Mouse (Mus musculus) thymus, postnatal 14 days (tissue): ENCODE measurements around the gene Atf7ip.

ENCODE experiments used
- DNase-seq: peaks from one replicate; pipeline ENCODE4 v3.0.0; 2021

Gene Atf7ip

DNA sequence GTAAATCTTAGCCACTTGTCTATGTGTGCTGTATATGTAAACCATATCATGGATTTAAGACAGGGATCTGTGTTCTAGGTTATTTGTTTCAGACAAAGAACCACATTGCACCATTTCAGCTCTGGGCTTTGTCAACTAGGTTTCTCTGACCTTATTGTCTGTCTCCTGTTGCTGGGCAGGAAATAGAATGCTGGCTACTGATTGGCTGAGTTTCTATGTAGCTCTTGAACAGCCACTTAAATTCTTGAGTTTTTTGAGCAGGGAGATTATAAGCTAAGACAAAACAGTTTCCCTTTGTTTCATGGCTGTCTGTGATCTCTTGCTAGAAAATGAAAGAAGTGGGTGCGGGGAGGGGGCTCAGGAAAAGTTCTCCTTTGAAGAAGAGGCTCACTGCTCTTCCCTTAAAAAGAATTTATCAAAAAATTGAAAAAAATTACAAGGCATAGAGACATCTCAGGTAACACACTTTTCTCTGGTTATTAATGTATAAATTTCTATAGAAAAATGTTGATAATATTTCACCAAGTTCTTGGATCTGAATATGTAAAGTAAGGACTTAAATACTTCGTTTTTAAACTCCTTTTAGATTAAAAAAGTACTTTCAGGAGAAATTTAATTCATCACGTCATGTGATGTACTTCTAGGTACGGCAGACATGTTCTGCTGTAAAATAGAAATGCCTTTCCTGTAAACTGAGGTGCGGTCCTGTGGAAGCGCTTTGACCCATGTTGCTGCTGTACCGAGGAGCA, 49.0 kb downstream of the Atf7ip start:
- DNase-seq = peak; percentile 80

DNA sequence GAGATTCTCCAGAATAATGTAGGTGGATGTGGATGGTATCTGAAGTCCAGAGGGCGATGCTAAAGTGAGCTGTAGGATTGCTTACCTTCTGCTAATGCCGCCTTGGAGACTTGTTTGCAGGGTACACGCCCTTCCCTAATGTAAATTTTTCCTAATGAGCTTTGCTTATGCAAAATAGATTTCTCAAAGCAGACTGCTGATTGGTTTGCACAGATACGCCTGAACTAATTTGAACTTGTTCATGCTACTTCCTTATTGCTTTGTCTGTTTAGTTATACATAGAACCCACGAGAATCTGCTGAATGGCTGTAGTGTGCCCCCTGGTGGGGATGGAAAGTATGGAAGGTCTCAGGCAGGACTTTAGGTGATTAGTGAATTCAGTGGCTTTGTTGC, 49.6 kb downstream of the Atf7ip start:
- peak; percentile 82 for DNase-seq

DNA sequence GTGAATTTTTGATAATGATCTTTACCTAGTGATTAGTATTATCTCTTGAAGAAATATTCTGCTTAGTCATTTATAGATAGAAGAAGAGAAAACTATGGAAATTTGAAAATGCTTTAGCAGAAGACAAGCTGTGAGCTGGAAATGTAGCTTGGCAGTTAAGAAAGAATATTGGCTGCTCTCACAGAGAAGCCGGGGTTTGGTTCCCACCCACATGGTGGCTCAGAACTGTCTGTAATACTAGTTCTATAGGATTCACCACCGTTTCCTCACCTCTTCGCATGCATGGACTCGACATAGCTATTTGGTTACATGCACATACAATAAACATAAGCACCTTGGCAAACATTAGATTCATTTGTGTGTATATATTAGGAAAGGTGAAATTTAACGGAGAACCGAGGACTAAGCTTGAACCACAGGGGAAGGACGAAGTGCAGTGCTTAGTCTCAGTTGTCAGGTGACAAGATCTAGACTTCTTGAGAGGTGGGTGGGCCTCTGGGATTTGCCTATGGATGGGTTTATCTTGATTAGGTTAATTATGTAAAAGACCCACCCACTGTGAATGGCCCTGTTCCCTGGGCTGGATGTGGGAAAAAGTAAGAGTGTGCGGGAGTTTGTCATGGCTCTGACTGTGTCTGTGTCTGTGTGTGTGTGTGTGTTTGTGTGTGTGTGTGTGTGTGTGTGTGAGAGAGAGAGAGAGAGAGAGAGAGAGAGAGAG, 52.5 kb downstream of the Atf7ip start:
- no peak for DNase-seq

DNA sequence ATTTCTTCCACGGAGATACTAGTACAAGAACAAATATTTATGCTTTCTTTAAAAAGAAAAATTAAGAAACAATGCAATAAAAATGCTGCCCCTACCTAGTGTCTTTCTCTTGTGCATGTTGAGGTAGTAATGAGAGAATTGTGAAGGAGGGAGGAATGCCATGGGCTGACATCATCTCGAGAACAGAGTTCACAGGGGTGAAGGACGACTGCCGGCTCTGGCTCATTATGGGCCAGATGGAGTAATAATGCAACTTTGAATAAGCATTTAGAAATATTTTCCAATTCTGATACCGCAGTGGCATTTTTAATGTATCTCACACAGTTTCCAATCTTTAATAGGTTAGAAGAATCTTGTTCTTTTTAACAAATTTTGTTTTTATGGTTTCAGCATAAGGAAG, 60.0 kb downstream of the Atf7ip start:
- DNase-seq = no peak

DNA sequence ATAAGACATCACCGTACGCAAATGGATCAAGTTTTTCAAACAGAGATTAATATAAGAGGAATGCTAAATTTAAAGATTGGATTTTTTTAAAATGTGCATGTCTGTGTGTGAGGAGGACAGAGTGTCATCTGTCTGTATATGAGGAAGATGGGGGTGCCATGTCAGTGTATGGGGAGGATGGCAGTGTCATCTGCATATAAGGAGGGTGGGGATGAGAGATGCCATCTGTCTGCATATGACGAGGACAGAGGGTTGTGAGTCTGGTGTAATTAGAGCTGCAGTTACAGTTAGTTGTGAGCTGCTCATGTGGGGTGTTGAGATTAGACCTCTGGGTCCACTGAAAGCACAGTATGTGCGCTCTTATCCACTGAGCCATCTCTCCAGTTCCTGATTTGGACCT, 84.8 kb downstream of the Atf7ip start:
- DNase-seq = no peak

DNA sequence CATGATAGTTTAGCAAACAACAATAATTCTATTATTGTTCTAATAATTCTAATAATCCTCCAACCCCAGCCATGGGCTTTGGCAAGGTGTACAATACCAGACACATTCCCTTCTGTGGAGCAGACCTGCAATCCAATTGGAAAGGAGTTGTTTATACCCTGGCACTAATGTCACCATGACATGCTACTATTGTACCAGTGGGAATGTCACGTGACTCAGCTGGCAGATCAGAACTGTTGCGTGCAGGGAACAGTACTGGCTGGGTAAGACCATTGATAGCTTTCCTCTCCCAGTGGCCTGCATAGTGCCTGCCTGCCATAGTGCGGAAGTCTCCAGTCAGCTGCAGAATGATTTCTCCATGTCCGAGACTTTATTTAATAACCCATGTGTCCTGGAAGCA, 88.6 kb downstream of the Atf7ip start:
- no peak for DNase-seq

DNA sequence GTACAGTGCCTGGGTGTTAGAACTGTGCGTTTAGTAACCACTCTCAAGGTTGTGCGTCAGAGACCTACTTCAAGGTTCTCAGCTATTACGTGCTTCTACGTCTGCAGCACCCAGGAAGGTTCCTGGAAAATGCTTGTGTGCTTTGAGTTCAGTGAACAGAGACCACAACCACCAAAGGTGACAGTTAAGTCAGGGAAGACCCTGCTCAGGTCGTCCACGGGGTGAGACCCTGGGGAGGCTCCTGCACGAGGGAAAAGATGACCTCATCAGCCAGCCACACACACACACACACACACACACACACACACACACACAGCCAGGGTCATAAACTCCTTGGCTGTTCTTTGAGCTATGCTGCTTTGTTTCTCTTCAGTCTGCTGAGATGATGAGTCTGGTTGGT, 96.6 kb downstream of the Atf7ip start:
- DNase-seq = no peak

DNA sequence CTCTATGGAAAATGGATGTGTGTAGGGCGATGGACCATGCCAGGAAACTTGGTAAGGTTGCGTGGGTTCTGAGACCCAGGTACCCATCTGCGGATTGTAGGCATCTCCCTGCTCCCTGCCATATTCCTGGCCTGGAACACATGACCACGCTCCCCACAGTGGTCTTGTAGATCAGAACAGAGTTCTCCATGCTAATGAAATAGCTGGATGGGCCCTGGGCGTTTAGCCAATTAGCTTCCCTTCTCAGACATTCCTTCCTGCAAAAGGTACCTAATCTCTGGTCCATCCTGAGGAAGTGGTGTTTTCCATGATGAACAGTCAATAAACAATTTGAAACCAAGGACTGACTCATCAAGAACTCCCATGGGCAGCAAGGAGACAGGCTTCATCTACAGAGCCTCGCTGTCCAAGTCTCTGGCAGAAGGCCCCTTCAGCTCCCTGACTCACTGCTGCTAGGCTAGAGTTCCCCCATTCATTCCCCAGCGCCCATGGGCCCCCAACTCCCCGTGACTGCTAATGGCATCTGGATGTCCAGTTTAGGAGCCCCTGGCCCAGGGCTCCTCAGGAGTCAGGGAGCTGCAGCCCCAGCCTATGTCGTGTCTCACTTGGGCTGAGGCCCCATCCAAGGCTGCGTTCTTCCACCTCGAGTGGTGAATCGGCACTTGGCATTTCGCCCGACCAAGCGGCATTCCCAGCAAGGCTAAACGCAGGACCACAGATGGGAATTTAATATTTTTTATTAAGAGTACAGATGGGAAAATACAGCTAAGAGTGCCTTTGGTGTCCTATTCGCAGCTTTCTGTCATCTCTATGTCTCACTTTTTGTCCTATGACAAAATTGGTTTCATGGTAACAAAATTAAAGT, 105.6 kb downstream of the Atf7ip start:
- no peak for DNase-seq

DNA sequence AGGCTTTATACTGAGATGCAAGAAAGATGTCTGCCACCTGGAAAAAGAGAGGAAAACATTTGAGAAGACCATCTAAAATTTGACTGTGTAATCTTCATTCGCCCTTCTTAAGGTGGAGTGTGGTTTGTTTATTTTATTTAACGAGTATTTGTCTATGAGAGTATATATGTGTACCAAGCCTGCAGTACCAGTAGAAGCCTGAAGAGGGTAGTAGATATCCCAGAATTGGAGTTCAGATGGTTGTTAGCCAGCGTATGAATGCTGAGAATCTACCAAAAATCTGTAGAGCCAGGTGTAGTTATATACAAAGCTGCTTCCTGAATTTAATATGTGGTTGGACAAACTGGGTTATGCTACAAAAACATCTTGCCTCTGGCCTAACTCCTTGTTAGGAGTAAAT, 106.3 kb downstream of the Atf7ip start:
- DNase-seq = no peak

DNA sequence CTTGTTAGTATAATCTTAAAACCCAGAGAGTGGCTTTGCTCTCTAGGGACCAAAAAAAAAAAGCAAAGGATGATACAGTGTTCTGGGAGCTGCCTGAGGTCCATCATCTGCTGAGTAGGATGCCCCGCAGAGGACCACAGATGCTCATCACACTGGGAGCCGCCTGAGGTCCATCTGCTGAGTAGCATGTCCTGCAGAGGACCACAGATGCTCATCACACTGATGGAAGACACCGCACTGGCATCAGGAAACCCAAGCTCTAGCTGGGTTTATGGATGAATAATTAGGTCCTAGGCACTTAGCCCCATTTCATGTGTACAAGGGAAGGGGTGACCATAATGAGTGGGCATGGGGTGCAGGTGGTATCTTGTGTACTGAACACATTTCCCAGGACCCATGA, 108.2 kb downstream of the Atf7ip start:
- DNase-seq = no peak

DNA sequence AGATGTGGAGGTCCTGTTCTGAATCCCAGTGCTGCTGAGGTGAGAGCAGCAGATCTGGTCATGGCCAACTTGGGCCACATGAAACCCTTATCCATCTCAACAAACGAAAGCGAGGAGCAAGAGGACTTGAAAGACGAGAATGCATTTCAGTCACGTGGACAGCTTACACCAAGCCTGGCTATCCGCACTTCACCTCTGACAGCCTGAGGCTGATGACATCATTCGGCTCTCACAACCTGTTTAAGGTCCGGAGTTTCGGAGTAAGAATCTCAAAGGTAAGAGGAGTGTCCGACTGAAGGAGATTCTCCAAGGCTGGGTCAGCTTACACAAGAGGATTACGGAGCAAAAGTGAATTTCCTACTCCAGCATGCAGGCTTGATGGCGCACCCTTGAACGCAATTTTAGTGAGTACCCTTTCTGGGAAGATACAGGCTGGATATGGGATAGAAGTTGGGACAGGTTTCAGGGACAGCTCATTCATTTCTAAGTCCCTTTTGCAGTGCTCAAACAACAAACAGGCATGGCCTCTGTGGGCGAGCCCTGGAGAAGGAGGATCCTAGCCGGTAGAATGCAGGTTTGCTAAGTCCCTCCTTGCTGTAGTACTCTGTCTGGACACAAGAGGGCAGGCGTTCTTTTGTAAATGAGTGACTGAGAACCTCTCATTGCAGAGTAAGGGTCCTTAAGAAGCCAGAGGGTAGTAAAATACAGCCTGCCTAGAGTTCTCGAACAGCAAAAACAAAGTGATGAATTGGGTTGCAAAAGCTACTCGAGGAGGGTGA, 114.6 kb downstream of the Atf7ip start:
- peak; percentile 87 for DNase-seq

DNA sequence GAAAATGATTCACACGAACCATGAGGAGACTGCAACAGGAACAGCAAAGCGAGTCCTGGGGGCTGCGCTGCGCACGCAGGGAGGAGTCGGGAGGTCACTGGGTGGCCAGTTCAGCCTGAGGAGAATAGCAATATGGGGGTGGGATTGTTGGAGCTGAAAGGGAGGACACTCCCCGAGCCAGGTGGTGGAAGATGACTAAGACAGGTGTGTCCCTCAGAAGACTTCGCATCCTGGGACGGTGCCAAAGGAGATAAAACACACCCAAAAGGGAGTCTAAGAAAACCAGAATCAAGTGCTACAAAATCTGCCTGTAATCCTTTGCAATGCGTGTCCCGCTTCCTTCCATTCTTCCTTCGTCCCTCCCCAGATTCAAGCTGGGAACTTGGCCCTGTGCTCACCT, 119.5 kb downstream of the Atf7ip start:
- no peak for DNase-seq

DNA sequence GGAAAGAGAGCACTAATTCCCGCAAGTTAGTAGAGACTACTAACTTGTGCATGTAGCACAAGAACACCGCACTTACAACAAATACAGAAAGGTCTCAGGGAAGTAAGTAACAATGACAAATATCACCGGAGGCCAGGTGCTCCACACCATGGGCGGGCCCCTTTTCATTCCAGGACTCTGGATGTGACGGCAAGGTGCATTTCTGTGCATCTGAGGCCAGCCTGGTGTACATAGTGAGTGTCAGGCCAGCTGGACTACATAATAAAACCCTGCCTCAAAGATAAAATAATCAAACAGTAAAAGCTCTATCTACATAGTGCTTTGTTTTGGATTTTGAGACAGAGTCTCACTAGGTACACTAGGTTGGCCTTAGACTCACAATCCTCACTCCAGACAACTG, 123.7 kb downstream of the Atf7ip start:
- DNase-seq = no peak

DNA sequence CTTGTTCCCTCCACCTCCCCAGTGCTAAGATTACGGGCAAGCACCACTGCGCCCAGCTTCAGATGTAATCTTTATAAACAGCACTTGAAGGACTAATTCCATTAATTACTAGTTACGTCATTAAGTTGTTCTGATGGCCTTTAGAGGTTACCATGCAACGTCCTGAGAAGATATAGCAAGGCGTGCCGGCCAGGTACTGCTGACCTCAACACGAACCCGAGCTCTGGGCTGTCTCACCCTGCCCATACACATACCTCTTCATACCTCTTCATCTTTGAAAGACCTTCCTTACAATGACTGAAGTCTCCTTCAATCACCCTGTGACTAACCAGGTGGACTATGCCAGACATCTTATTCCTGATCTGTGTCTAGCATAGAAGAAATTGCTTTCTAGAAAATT, 125.6 kb downstream of the Atf7ip start:
- DNase-seq = no peak

DNA sequence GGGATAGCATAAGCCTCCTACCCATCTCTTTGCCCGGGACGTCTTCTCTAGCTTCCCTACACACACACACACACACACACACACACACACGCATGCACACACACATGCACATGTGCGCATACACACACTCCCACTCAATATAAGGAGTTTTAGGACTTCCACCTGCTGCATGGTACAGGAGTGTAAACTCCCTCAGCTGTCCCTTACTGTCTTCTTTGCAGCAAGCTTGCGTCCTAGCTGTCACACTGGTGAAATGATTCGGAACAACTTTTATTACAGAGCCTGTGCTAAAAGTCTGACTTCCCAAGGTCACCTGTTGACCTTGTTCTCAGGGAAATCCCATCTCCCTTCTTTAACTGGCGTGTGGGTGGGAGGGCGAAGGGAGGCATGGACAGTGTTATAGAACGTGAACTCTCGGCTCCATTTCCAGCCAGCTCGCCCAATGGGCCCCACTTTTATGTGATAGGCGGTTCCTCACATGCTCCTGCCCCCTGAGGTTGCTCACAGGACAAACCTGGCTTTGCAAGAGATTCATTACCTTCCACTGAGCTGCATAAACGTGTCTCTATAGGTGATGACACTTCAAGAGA, 126.1 kb downstream of the Atf7ip start:
- DNase-seq = no peak

DNA sequence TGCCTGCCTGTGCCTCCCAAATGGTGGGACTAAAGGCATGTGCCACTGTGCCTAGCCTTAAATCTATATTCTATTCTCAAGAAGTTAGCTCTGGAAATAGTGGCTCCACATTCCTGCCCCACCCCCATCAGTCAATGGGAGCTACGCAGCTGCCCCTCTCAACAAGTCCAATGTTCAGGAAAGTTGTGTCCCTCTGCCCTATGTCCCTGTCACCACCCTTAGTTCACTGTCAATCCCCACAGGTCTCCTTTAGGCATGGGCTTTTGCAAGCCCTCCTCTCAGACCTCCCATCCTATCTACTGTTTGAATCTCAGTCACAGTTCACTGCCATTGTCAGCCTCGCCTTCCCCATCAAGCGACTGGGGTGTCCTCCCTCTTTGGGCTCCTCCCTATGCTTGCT, 127.2 kb downstream of the Atf7ip start:
- DNase-seq = no peak

DNA sequence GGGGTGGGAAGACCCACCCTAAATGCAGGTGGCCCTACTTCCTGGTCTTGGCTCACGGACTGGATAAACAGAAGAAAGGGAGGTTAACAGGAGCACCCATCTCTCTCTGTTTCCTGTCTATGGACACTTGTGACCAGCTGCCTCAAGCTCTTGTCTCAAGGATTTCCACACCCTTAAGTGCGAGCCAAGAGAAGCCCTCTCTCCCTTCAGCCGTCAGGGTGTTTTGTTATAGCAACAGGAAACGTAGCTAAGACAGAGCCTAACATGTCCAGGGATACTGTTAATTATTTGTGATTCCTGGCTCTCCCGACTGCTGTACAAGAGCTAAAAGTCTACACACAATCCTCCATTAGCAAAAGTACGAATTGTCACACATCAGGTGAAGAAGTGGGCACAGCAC, 127.8 kb downstream of the Atf7ip start:
- no peak for DNase-seq

DNA sequence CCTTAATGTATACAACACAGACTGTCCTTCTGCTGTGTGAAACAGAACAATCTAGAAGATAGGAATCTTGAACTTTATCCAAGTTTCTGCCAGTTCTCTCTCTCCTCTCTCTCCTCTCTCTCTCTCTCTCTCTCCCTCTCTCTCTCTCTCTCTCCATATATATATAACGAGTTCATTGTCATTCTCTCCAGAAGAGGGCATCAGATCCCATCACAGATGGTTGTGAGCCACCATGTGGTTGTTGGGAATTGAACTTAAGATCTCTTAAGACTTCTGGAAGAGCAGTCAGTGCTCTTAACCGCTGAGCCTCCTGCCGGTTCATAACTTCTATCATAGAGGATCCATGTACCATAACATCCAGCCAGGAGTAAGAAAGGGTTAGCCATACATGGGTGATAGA, 129.0 kb downstream of the Atf7ip start:
- no peak for DNase-seq

DNA sequence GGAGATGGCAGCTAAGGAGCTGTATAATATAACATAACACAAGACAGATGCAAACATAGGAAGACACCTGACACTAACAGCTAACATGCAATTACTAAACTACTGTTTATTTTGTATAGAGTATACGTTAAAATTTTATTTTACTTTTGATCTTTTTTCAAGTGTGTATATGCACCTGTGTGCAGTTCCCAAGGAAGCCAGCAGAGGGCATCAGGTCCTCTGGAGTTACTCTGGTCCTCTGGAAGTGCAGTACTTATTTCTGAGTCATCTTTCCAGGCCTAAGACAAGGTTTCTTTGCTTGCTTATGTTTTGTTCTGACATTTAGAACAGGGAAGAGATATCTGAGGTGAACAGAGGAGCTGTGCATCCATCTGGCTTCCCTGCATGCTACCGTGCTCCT, 138.2 kb downstream of the Atf7ip start:
- peak; percentile 19 for DNase-seq

DNA sequence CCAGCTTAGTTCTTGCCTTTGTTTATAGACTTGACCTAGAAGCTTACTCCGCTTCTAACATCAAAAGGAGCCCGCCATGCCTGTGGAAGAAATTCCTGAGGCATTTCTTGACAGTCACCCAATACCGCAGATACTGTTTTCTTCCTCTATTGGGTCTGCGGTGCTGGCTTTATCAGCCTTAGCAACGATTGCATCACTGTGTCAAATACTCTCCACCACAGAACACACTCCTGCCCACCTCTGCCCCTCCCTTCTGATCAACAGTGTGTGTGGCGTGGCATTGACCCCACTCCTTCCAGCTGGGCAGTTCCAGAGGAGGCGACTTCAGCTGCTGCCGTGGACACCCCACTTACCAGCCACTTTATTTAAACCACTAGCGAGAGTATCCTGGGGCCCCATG, 139.8 kb downstream of the Atf7ip start:
- DNase-seq = no peak

DNA sequence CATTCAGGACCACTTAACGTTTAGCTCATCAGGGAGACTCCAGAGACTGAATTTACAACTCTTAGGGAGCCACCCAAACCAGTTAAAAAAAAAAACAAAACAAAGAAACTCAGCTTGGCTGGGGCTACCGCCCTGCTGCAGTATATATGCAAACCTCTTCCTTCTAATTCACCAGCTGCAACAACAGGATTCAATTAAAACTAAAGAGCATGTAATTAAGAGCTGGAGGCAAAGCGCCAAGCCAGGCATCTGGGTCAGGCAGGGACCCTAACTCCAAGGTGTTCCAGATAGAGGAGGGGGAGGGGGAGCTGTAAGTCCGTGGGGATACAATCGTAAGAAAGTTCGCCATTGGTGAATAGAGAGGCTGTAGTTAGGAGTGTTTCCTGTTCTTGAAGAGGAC, 140.2 kb downstream of the Atf7ip start:
- no peak for DNase-seq

DNA sequence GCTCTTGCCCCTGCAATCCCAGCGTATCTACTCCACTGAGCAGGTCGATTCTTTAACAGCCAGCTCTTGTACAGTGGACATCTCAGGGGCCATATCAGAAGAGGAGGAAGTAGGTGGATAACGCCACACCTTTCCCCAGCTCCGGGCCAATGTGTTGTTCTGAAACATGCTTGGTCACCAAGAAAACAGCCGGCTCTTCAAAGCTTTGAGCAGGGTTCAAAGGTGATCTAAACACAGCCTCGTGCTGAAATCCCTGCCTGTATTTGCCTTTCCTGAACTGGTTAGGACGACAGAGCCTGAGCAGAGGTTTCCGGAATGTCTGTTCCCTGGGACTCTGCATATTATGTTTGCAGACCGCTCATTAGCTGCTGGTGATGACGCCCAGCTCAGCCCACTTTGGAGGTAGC, 141.5 kb downstream of the Atf7ip start:
- DNase-seq = no peak

DNA sequence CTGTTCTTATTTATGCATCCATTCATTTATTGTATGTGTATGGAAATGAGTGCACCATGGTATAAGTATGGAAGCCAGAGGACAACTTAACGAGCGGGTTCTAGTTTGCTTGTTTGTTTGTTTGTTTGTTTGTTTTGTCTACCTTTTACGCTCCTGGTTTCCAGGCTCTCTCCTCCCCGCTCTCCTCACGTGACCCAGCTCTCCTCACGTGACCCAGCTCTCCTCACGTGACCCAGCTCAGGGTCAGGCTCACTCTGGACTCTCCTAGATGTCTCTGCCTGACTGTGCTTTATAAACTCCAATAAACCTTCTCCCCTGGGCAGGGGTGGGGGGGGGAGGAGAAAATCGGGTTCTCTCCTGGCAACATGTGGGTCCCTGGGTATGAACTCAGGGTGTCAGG, 144.7 kb downstream of the Atf7ip start:
- DNase-seq = no peak
